8 mouse cellular contexts compared by ENCODE assay signal in the genomic region with DNA sequence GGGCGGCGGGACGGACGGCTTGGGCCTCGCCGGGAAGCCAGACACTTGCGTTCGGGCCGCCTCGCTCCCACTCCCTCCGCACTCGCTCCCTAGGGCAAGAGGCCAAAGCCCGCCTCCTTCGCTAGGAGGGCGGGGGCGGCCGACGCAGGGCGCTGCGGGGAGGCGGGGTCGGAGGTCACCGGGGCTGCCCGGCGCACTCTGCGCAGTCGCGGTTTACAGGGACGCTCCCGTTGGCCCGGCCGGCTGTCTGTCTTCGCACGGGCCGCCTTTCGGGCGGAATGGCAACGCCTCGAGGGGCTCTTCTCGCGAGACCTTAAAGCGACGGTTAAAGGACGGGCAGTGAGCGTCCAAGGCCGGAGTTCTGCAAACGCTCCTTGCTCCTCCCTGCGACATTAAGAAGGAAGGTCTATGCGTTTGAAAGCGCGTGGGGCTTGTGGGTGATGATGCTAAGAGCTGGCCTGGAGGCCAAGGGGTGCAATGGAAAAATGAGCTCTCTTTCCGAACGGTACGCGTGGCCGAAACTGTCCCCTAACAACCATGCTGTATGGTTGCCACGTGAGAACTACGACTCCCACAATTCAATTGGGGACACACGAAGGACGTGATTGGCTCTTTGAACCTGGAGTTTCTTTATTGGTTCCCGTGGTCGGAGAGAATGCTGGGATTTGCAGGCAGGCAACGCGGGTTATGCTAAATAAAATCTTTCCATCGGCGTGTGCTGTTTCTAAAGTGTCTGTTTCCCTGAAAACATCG. TPM values are rescaled to one million over a fixed set of nuclear protein-coding genes. Genes with fewer than 3 reads are reported as not detected.
DNase-seq lines count a peak whose midpoint lies in the region; ATAC-seq and TF ChIP-seq lines count a peak whose summit lies in the region.

TSS of gene Cand1 (minus strand) at position 87 of the 753 bp plus-strand sequence.

- under 1% methylated on average over 67 of the region's 67 CpGs for WGBS in forebrain, embryonic 16.5 days
- WGBS in lung, embryonic 14.5 days, result under 1% methylated on average over 67 of the region's 67 CpGs
- WGBS in olfactory bulb, adult 2 months, result under 1% methylated on average over 67 of the region's 67 CpGs
- under 1% methylated on average over 67 of the region's 67 CpGs for WGBS in thymus, adult 2 months

- H3K36me3 ChIP-seq in G1E (replicated peaks), result peaks cover 19% of the 10 kb centered on the region
- peaks cover 8% of the 10 kb centered on the region for H3K36me3 ChIP-seq in forebrain, embryonic 16.5 days (ENCODE audit: control insufficient read depth, insufficient read depth)
- H3K36me3 ChIP-seq in lung, embryonic 14.5 days (ENCODE audit: insufficient read depth), result peaks cover 14% of the 10 kb centered on the region; the same call in 1 of the 2 replicates
- no peaks in the 10 kb centered on the region for H3K36me3 ChIP-seq in thymus, adult 2 months (ENCODE audit: control insufficient read depth, insufficient read depth, low read length)

- peak; percentile 84 for TF ChIP-seq POLR2A in olfactory bulb, adult 2 months (IDR thresholded peaks at IDR 0.05; ENCODE audit: insufficient read depth, low read depth, low read length)
- peak; percentile 80; the same call in 1 of the 2 replicates for TF ChIP-seq POLR2A in thymus, adult 2 months (IDR thresholded peaks at IDR 0.05; ENCODE audit: control insufficient read depth, extremely low read depth, insufficient read depth, low read length, poor library complexity)

- peak; percentile 94 for DNase-seq in G1E (ENCODE audit: low spot score)
- DNase-seq in cerebellum, adult 18-20 months, result peak; percentile 98 to 100
- DNase-seq in heart, postnatal 36 days, result peak; percentile 100
- peak; percentile 99 to 100 for DNase-seq in layer of hippocampus, adult 2 months (ENCODE audit: low spot score in 2 of 2)
- DNase-seq in lung, embryonic 14.5 days, result peak; percentile 99
- peak; percentile 100 for DNase-seq in thymus, adult 2 months

- no peak for TF ChIP-seq CTCF in G1E (IDR thresholded peaks at IDR 0.05; ENCODE audit: low read depth, low read length)
- no peak for TF ChIP-seq CTCF in layer of hippocampus, adult 2 months (conservative IDR thresholded peaks at IDR 0.05)
- TF ChIP-seq CTCF in lung, embryonic 14.5 days (IDR thresholded peaks at IDR 0.05; ENCODE audit: low read depth), result no peak
- TF ChIP-seq CTCF in olfactory bulb, adult 2 months (IDR thresholded peaks at IDR 0.05; ENCODE audit: insufficient read depth, low read depth, low read length), result no peak
- no peak; the same call in 1 of the 2 replicates for TF ChIP-seq CTCF in thymus, adult 2 months (IDR thresholded peaks at IDR 0.05; ENCODE audit: borderline replicate concordance, control insufficient read depth, extremely low read depth, insufficient read depth, low read length, poor library complexity)

- intact Hi-C loops in heart, postnatal 36 days (cut with DNase I), result loop anchor here (5.0 to 10.0 kb wide), 2 partner anchors 373 to 1095 kb away; partner anchors contain the start of gene Mdm1

- no peaks in the 10 kb centered on the region for H3K27me3 ChIP-seq in G1E (ENCODE audit: insufficient read depth, low read length)
- H3K27me3 ChIP-seq in forebrain, embryonic 16.5 days (replicated peaks; ENCODE audit: control insufficient read depth, insufficient read depth, low read length), result no peaks in the 10 kb centered on the region
- H3K27me3 ChIP-seq in lung, embryonic 14.5 days (ENCODE audit: insufficient read depth, low read length), result no peaks in the 10 kb centered on the region
- no peaks in the 10 kb centered on the region for H3K27me3 ChIP-seq in thymus, adult 2 months (ENCODE audit: control insufficient read depth, insufficient read depth, low read length)

- H3K9me3 ChIP-seq in G1E (replicated peaks), result no peaks in the 10 kb centered on the region
- no peaks in the 10 kb centered on the region for H3K9me3 ChIP-seq in forebrain, embryonic 16.5 days (ENCODE audit: control insufficient read depth, low read length)
- H3K9me3 ChIP-seq in lung, embryonic 14.5 days (ENCODE audit: low read depth, low read length), result no peaks in the 10 kb centered on the region

- H3K4me1 ChIP-seq in G1E (ENCODE audit: insufficient read depth, low read depth, low read length), result peaks cover 31% of the 10 kb centered on the region
- H3K4me1 ChIP-seq in forebrain, embryonic 16.5 days (replicated peaks; ENCODE audit: control insufficient read depth, insufficient read depth, low read length), result peaks cover 19% of the 10 kb centered on the region
- peaks cover 4% of the 10 kb centered on the region; the same call in 1 of the 2 replicates for H3K4me1 ChIP-seq in lung, embryonic 14.5 days (ENCODE audit: insufficient read depth)
- peaks cover 5% of the 10 kb centered on the region for H3K4me1 ChIP-seq in olfactory bulb, adult 2 months (ENCODE audit: control insufficient read depth, insufficient read depth, low read length)
- peaks cover 6% of the 10 kb centered on the region for H3K4me1 ChIP-seq in thymus, adult 2 months (replicated peaks; ENCODE audit: control insufficient read depth, insufficient read depth, low read length)

- peak within 1 kb of the TSS; percentile 95 for H3K27ac ChIP-seq in forebrain, embryonic 16.5 days (ENCODE audit: low read length)
- peak within 1 kb of the TSS; percentile 99 for H3K27ac ChIP-seq in layer of hippocampus, adult 2 months
- H3K27ac ChIP-seq in lung, embryonic 14.5 days (ENCODE audit: low read depth), result peak within 1 kb of the TSS; percentile 99
- H3K27ac ChIP-seq in olfactory bulb, adult 2 months (ENCODE audit: insufficient read depth, low read depth, low read length), result peak within 1 kb of the TSS; percentile 94
- H3K27ac ChIP-seq in thymus, adult 2 months (ENCODE audit: control insufficient read depth, insufficient read depth, low read length), result peak within 1 kb of the TSS; percentile 69

- H3K4me2 ChIP-seq in forebrain, embryonic 16.5 days (ENCODE audit: low read length), result peak within 1 kb of the TSS; percentile 72
- peak within 1 kb of the TSS; percentile 84 for H3K4me2 ChIP-seq in lung, embryonic 14.5 days

- ATAC-seq in G1E (ENCODE audit: extremely low read depth, insufficient number of reproducible peaks, low FRiP score, poor library complexity, severe bottlenecking), result peak; percentile 91
- ATAC-seq in forebrain, embryonic 16.5 days, result peak; percentile 99
- peak; percentile 97 for ATAC-seq in lung, embryonic 14.5 days (ENCODE audit: insufficient read depth)

- peak within 1 kb of the TSS; percentile 96 for H3K9ac ChIP-seq in forebrain, embryonic 16.5 days (replicated peaks; ENCODE audit: low read depth, low read length)
- peak within 1 kb of the TSS; percentile 94 for H3K9ac ChIP-seq in lung, embryonic 14.5 days

- H3K4me3 ChIP-seq in G1E (ENCODE audit: low read depth, low read length), result peak within 1 kb of the TSS; percentile 98
- peak within 1 kb of the TSS; percentile 94 for H3K4me3 ChIP-seq in forebrain, embryonic 16.5 days (replicated peaks; ENCODE audit: low read length)
- H3K4me3 ChIP-seq in layer of hippocampus, adult 2 months, result peak within 1 kb of the TSS; percentile 89
- peak within 1 kb of the TSS; percentile 79 for H3K4me3 ChIP-seq in lung, embryonic 14.5 days (ENCODE audit: low read depth, low read length)
- H3K4me3 ChIP-seq in olfactory bulb, adult 2 months (ENCODE audit: insufficient read depth, low read depth, low read length), result peak within 1 kb of the TSS; percentile 87
- H3K4me3 ChIP-seq in thymus, adult 2 months (ENCODE audit: control insufficient read depth, insufficient read depth, low read length), result peak within 1 kb of the TSS; percentile 68

RNA-seq across cellular contexts. Expression of gene Cand1, which starts in this region (rescaled TPM):
- total RNA-seq in G1E (2014; fragmentation: Nextera tagmentation) (195 and 212 TPM in 2 replicates), G1E (2017) (95.0 and 99.7 TPM in 2 replicates)
- 40.9 and 51.1 TPM in 2 replicates for polyA plus RNA-seq in G1E (2012)
- polyA plus RNA-seq in forebrain, embryonic 16.5 days (2015; fragmentation: Nextera tagmentation; extraction: Ambion mirVana), result 48.5 and 49.4 TPM in 2 replicates
- 10 to 100 TPM; 39.1 to 49.1 TPM for total RNA-seq in heart, postnatal 36 days (2021)
- total RNA-seq in layer of hippocampus, adult 2 months (2021), result 100 to 1,000 TPM; 140 to 155 TPM
- polyA plus RNA-seq in lung, embryonic 14.5 days (2014; fragmentation: Nextera tagmentation; extraction: Ambion mirVana), result 102 and 104 TPM in 2 replicates
- polyA plus RNA-seq in olfactory bulb, adult 2 months (2012; ENCODE audit: insufficient read depth, insufficient read length, low replicate concordance, missing spikeins), result 826 TPM in 1 of 2 replicates, not detected in the other
- 56.9 and 63.3 TPM in 2 replicates for polyA plus RNA-seq in thymus, adult 2 months (2012; rRNA removed)

Comparison
In these comparisons a context has a peak if more than half of its experiments do, and no peak if none do; other contexts are left out.
1. Peak in every context shown above with its lines: DNase-seq, ATAC-seq, H3K4me3 ChIP-seq and H3K27ac ChIP-seq.